Mouse (Mus musculus) ES-Bruce4 (cell line): ENCODE results near the gene Jakmip3.

Experiments used
- CTCF ChIP-seq: IDR thresholded peaks from one replicate; pipeline ENCODE4 v1.8.1; 2011; ENCODE audit warnings: low read depth, low read length
- POLR2A ChIP-seq: IDR thresholded peaks from one replicate; pipeline ENCODE4 v1.8.1; 2011; ENCODE audit warnings: low read length; ENCODE audit not compliant: insufficient read depth

DNA sequence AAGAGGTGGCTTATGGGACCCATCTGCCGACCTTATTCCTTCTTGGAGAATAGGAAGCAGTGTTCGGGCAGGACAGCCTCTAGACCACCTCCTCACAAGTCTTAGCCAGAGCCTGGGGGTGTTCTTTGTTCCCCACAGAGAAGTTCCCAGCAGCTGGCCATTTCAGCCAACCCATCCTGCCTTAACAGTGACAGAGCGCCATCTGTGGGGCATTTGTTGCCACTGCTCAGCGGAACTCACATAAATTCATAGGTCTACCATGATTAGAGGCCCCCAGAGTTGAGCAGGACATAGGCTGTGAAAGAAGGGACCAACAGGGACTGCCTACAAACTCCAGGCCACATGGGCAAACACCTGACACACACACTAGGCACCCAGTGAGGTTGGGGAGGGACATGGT lies 122.9 kb downstream of the Jakmip3 start:
- TF ChIP-seq CTCF (peak; percentile 84), POLR2A (no peak)
